Mouse (Mus musculus) MEL (cell line): Measurements from ENCODE around the gene Pdcd4. TPM values are rescaled to one million over a fixed set of nuclear protein-coding genes. Genes with fewer than 3 reads are reported as not detected.

Experiments
- BHLHE40 ChIP-seq: IDR thresholded peaks from 2 replicates; pipeline ENCODE4 v1.6.1; 2012; ENCODE audit warnings: low read depth, mild to moderate bottlenecking, inconsistent platforms, low read length, improper control_type of control experiment, borderline replicate concordance
- CTCF ChIP-seq, 3 experiments: IDR thresholded peaks in 2 of 3; conservative IDR thresholded peaks in 1 of 3; 2 replicates each; pipeline ENCODE4 v1.5.1; 2011 to 2012; ENCODE audit warnings: low read length in 3 of 3, low read depth in 2 of 3, mild to moderate bottlenecking in 2 of 3, improper control_type of control experiment in 1 of 3, inconsistent platforms in 1 of 3, mixed read lengths in 1 of 3, moderate library complexity in 1 of 3; ENCODE audit not compliant: control insufficient read depth in 1 of 3, insufficient read depth in 1 of 3, poor library complexity in 1 of 3, severe bottlenecking in 1 of 3
- E2F4 ChIP-seq: IDR thresholded peaks from 2 replicates; pipeline ENCODE4 v1.6.1; 2011; ENCODE audit warnings: low read depth, low read length, improper control_type of control experiment, borderline replicate concordance
- EP300 ChIP-seq, 2 experiments: IDR thresholded peaks; 2 replicates each; pipeline ENCODE4 v1.6.1; 2011; ENCODE audit warnings: improper control_type of control experiment in 2 of 2, low read length in 2 of 2, low read depth in 1 of 2, mild to moderate bottlenecking in 1 of 2
- ETS1 ChIP-seq: IDR thresholded peaks from 2 replicates; pipeline ENCODE4 v1.6.1; 2012; ENCODE audit warnings: low read depth, mild to moderate bottlenecking, inconsistent platforms, low read length, improper control_type of control experiment, moderate library complexity
- GABPA ChIP-seq: IDR thresholded peaks from 2 replicates; pipeline ENCODE4 v1.6.1; 2012; ENCODE audit warnings: low read depth, mild to moderate bottlenecking, inconsistent platforms, low read length, improper control_type of control experiment, moderate library complexity
- GATA1 ChIP-seq: IDR thresholded peaks from 2 replicates; pipeline ENCODE4 v1.6.1; 2011; ENCODE audit warnings: low read depth, low read length, improper control_type of control experiment
- HCFC1 ChIP-seq: IDR thresholded peaks from 2 replicates; pipeline ENCODE4 v1.6.1; 2012; ENCODE audit warnings: low read depth, mild to moderate bottlenecking, inconsistent platforms, low read length, improper control_type of control experiment, moderate library complexity
- JUND ChIP-seq: IDR thresholded peaks from 2 replicates; pipeline ENCODE4 v1.6.1; 2011; ENCODE audit warnings: low read depth, mild to moderate bottlenecking, improper control_type of control experiment, low read length
- KAT2A ChIP-seq: conservative IDR thresholded peaks from 2 replicates; pipeline ENCODE4 v1.6.1; 2012; ENCODE audit warnings: low read depth, low read length, improper control_type of control experiment, inconsistent platforms
- MAZ ChIP-seq: IDR thresholded peaks from 2 replicates; pipeline ENCODE4 v1.6.1; 2012; ENCODE audit warnings: low read depth, mild to moderate bottlenecking, inconsistent platforms, low read length, improper control_type of control experiment
- MEF2A ChIP-seq: IDR thresholded peaks from 2 replicates; pipeline ENCODE4 v1.6.1; 2014; ENCODE audit warnings: low read depth, mild to moderate bottlenecking, inconsistent platforms, low read length, improper control_type of control experiment; ENCODE audit not compliant: poor library complexity, insufficient replicate concordance, severe bottlenecking; ENCODE audit errors: extremely low read depth
- MXI1 ChIP-seq: IDR thresholded peaks from 2 replicates; pipeline ENCODE4 v1.6.1; 2011; ENCODE audit warnings: mild to moderate bottlenecking, low read depth, low read length, improper control_type of control experiment
- NELFE ChIP-seq: IDR thresholded peaks from 2 replicates; pipeline ENCODE4 v1.6.1; 2011; ENCODE audit warnings: low read depth, low read length, improper control_type of control experiment
- NRF1 ChIP-seq: IDR thresholded peaks from 2 replicates; pipeline ENCODE4 v1.6.1; 2014; ENCODE audit warnings: low read depth, mild to moderate bottlenecking, inconsistent platforms, low read length, improper control_type of control experiment, moderate library complexity; ENCODE audit not compliant: poor library complexity, insufficient read depth, severe bottlenecking
- POLR2A ChIP-seq, 2 experiments: IDR thresholded peaks; 2 replicates each; pipeline ENCODE4 v1.6.1; 2011 to 2012; ENCODE audit warnings: low read length in 2 of 2, mild to moderate bottlenecking in 2 of 2, control low read depth in 1 of 2, improper control_type of control experiment in 1 of 2, low read depth in 1 of 2, moderate library complexity in 1 of 2; ENCODE audit not compliant: control insufficient read depth in 1 of 2, insufficient read depth in 1 of 2, poor library complexity in 1 of 2
- RCOR1 ChIP-seq: IDR thresholded peaks from 2 replicates; pipeline ENCODE4 v1.6.1; 2012; ENCODE audit warnings: low read depth, mild to moderate bottlenecking, inconsistent platforms, low read length, improper control_type of control experiment
- SIN3A ChIP-seq: IDR thresholded peaks from 2 replicates; pipeline ENCODE4 v1.6.1; 2012; ENCODE audit warnings: low read length, improper control_type of control experiment, inconsistent platforms
- TAL1 ChIP-seq: IDR thresholded peaks from 2 replicates; pipeline ENCODE4 v1.6.1; 2012; ENCODE audit warnings: mild to moderate bottlenecking, inconsistent platforms, low read length, moderate library complexity, mixed read lengths
- TBP ChIP-seq: IDR thresholded peaks from 2 replicates; pipeline ENCODE4 v1.8.0; 2011; ENCODE audit warnings: low read depth, low read length, improper control_type of control experiment
- TCF12 ChIP-seq: IDR thresholded peaks from 2 replicates; pipeline ENCODE4 v1.6.1; 2014; ENCODE audit warnings: low read depth, mild to moderate bottlenecking, inconsistent platforms, low read length, improper control_type of control experiment, moderate library complexity
- UBTF ChIP-seq: IDR thresholded peaks from 2 replicates; pipeline ENCODE4 v1.6.1; 2012; ENCODE audit warnings: low read depth, mild to moderate bottlenecking, inconsistent platforms, low read length, improper control_type of control experiment, moderate library complexity, borderline replicate concordance; ENCODE audit not compliant: insufficient read depth
- USF2 ChIP-seq, 2 experiments: IDR thresholded peaks; 2 replicates each; pipeline ENCODE4 v1.6.1; 2011 to 2012; ENCODE audit warnings: improper control_type of control experiment in 2 of 2, low read length in 2 of 2, borderline replicate concordance in 1 of 2, inconsistent platforms in 1 of 2, low read depth in 1 of 2, mild to moderate bottlenecking in 1 of 2; ENCODE audit not compliant: insufficient read depth in 1 of 2
- polyA plus RNA-seq, 2 experiments: library from polyadenylated mRNA; stranded (reverse) in 1 of 2; unstranded in 1 of 2; fragments of >175 nt in 1 of 2; fragments of >200 nt in 1 of 2; gene quantifications; 2 replicates each; pipeline versions ENCODE4 v1.2.1 to v1.2.4; 2012; ENCODE audit warnings: low replicate concordance in 2 of 2, low read depth in 1 of 2; ENCODE audit not compliant: insufficient read length in 2 of 2, insufficient read depth in 1 of 2, missing spikeins in 1 of 2
- total RNA-seq: library from RNA; depleted of rRNA; stranded (reverse); fragments of 300-350 nt; gene quantifications from 2 replicates; pipeline ENCODE4 v1.2.3, GENCODE M21; 2012

Gene Pdcd4
- total and polyA plus RNA-seq, 3 experiments: 30.0 to 37.6 TPM; not detected in 1

DNA sequence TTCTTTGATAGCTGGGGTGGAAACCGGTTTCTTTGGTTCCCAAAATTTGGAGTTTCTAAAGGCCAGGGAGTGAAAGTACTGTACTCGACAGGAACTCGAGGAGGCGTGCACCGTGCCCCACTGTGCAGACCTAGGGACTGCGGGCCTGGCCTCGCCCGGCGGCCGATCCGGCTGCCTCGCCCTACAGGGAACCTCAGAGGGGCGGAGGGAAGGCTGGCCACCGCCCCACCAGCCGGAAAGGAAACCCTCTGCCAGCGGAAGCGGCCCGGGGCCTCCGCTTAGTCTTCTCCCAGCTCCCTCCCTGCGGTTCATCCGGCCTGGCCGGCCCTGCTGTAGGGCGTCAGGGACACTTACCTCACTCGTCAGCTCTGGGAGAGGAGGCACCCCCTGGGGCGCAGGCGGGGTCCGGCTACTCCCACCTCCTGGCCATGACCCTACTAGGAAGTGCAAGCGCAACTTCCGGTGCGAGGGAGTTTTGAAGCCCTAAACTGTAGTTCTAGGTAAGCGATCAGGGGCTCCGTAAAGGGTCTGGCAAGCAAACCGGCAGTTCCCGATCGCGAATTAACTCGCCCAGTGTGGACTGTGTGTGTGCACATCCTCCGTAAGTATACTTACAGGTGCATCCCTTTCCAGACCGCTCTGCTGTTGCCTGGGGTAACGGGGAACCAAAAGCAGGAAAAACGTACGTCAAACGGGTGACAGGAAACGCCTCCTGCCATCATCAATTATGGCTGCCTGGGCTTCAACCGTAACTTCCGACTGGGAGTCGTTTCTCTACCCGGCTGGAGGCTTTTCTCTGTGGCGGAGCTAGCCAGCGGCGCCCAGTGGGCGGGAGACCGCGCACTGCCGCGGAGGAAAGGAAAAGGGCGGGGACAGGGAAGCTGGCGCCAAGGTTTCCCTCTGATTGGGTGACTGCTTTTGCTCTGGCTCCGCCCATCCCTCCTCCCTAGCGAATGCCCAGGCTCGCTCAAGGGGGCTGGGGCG lies 52.1 kb downstream of the Pdcd4 start, which contains the start of the genes Shoc2 and Bbip1 (continued):
- TF ChIP-seq JUND: no peak
- no peak for TF ChIP-seq USF2 (IDR thresholded peaks at IDR 0.05; ENCODE audit: borderline replicate concordance in 1 of 2, insufficient read depth in 1 of 2, low read depth in 1 of 2, low read length in 2 of 2)
- TF ChIP-seq RCOR1: peak; percentile 16; the same call in 1 of the 2 replicates
- TF ChIP-seq NELFE: peak; percentile 62
- TF ChIP-seq BHLHE40: peak; percentile 16; the same call in 1 of the 2 replicates
- peak; percentile 64 for TF ChIP-seq TBP
- TF ChIP-seq ETS1: peak; percentile 66; the same call in 1 of the 2 replicates
- peak; percentile 38 for TF ChIP-seq NRF1
- TF ChIP-seq KAT2A: peak; percentile 92
- TF ChIP-seq CTCF (IDR thresholded peaks at IDR 0.05 in 2 of 3, conservative IDR thresholded peaks at IDR 0.05 in 1 of 3; ENCODE audit: control insufficient read depth in 1 of 3, insufficient read depth in 1 of 3, low read depth in 2 of 3, low read length in 3 of 3, poor library complexity in 1 of 3, severe bottlenecking in 1 of 3): peak in 2 of 3 experiments; percentile 38 to 47; a peak in 4 of 6 replicates
- TF ChIP-seq SIN3A: peak; percentile 96
- no peak for TF ChIP-seq TAL1
- TF ChIP-seq EP300 (IDR thresholded peaks at IDR 0.05; ENCODE audit: low read depth in 1 of 2, low read length in 2 of 2): peak in 1 of 2 experiments; percentile 49; a peak in 2 of 4 replicates
- TF ChIP-seq GATA1: no peak
- TF ChIP-seq POLR2A (IDR thresholded peaks at IDR 0.05; ENCODE audit: control insufficient read depth in 1 of 2, insufficient read depth in 1 of 2, low read depth in 1 of 2, low read length in 2 of 2, poor library complexity in 1 of 2): peak; percentile 76 to 91
- TF ChIP-seq E2F4: peak; percentile 67; the same call in 1 of the 2 replicates
- no peak for TF ChIP-seq GABPA
- TF ChIP-seq UBTF: 0 out of 2 replicates have a peak, but pooled peaks have one; percentile 47
- peak; percentile 95 for TF ChIP-seq HCFC1
- peak; percentile 89; the same call in 1 of the 2 replicates for TF ChIP-seq MAZ
- 0 out of 2 replicates have a peak, but pooled peaks have one; percentile 24 for TF ChIP-seq MEF2A
- peak; percentile 83 for TF ChIP-seq MXI1
- TF ChIP-seq TCF12: peak; percentile 56
